In the genomic region with DNA sequence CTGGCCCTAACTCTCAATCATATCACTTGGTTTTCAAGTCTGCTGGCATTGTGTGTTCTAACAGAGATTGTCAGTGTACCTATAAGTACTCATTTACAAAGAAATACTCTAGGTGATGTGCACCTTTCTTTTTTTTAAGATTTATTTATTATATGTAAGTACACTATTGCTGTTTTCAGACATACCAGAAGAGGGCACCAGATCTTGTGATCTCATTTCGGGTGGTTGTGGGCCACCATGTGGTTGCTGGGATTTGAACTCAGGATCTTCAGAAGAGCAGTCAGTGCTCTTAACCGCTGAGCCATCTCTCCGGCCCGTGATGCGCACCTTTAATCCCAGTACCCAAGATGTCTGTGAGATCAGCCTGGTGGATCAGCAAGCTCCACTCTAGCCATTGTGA, we compare ENCODE assay signal across 20 mouse cellular contexts. TPM values are rescaled to one million over a fixed set of nuclear protein-coding genes. Genes with fewer than 3 reads are reported as not detected.
A peak's percentile ranks its signal among the peaks of the same experiment; 100 is the strongest.
DNase-seq lines count a peak whose midpoint lies in the region; ATAC-seq and TF ChIP-seq lines count a peak whose summit lies in the region.
"Had no signal": no experiment of that assay in that cellular context is flagged by ENCODE, and none has a peak within 500 bp of the region (broad histone marks: within the 10 kb centered on the region; RNA-seq: fewer than 3 reads in every experiment).

No protein-coding gene starts in this region.

- TF ChIP-seq EP300 in heart, postnatal 0 days (IDR thresholded peaks at IDR 0.05; ENCODE audit: low read depth), result no peak
- no peak for TF ChIP-seq EP300 in liver, postnatal 0 days (IDR thresholded peaks at IDR 0.05; ENCODE audit: low read depth)

- no peak overlapping the region for H3K4me3 ChIP-seq in heart, postnatal 0 days (ENCODE audit: low read depth, low read length)
- H3K4me3 ChIP-seq in liver, postnatal 0 days (ENCODE audit: low read depth, low read length), result no peak overlapping the region
- H3K4me3 ChIP-seq in bone marrow, adult 2 months (replicated peaks; ENCODE audit: control insufficient read depth, low read depth, low read length), result no peak overlapping the region
- no peak overlapping the region for H3K4me3 ChIP-seq in midbrain, embryonic 10.5 days
- H3K4me3 ChIP-seq: embryonic facial prominence, embryonic 12.5 days; erythroblast, embryonic 14.5 days; forebrain, embryonic 13.5 days; limb, embryonic 13.5 days; neural tube, embryonic 13.5 days had no signal

- H3K36me3 ChIP-seq in heart, postnatal 0 days (replicated peaks; ENCODE audit: control insufficient read depth, insufficient read depth, low read length), result no peaks in the 10 kb centered on the region
- H3K36me3 ChIP-seq in liver, postnatal 0 days (replicated peaks; ENCODE audit: insufficient read depth, low read length), result no peaks in the 10 kb centered on the region
- no peaks in the 10 kb centered on the region for H3K36me3 ChIP-seq in midbrain, embryonic 10.5 days
- H3K36me3 ChIP-seq: embryonic facial prominence, embryonic 12.5 days; limb, embryonic 13.5 days; neural tube, embryonic 13.5 days had no signal

- H3K4me1 ChIP-seq in heart, postnatal 0 days (ENCODE audit: control insufficient read depth, insufficient read depth), result no peaks in the 10 kb centered on the region
- H3K4me1 ChIP-seq in liver, postnatal 0 days (ENCODE audit: insufficient read depth), result peaks cover 9% of the 10 kb centered on the region; the same call in 1 of the 2 replicates
- H3K4me1 ChIP-seq in bone marrow, adult 2 months (ENCODE audit: control insufficient read depth, insufficient read depth, low read length), result peaks cover 1% of the 10 kb centered on the region; the same call in 1 of the 2 replicates
- no peaks in the 10 kb centered on the region for H3K4me1 ChIP-seq in midbrain, embryonic 10.5 days
- H3K4me1 ChIP-seq: embryonic facial prominence, embryonic 12.5 days; forebrain, embryonic 13.5 days; limb, embryonic 13.5 days; neural tube, embryonic 13.5 days had no signal

- 0 out of 2 replicates have a peak, but pooled peaks have one; percentile 2 for TF ChIP-seq CTCF in heart, postnatal 0 days (IDR thresholded peaks at IDR 0.05; ENCODE audit: low read depth)
- TF ChIP-seq CTCF in liver, postnatal 0 days (IDR thresholded peaks at IDR 0.05; ENCODE audit: low read depth), result peak; percentile 48
- 0 out of 2 replicates have a peak, but pooled peaks have one; percentile 8 for TF ChIP-seq CTCF in bone marrow, adult 2 months (IDR thresholded peaks at IDR 0.05; ENCODE audit: control insufficient read depth, insufficient read depth, low read length)

- no peak overlapping the region for H3K4me2 ChIP-seq in heart, postnatal 0 days (ENCODE audit: low read depth, low read length)
- H3K4me2 ChIP-seq in liver, postnatal 0 days (ENCODE audit: low read depth, low read length), result no peak overlapping the region
- H3K4me2 ChIP-seq: embryonic facial prominence, embryonic 12.5 days; forebrain, embryonic 13.5 days; limb, embryonic 13.5 days; midbrain, embryonic 11.5 days; neural tube, embryonic 13.5 days had no signal

- H3K9ac ChIP-seq in heart, postnatal 0 days (replicated peaks; ENCODE audit: low read depth, low read length), result no peak overlapping the region
- H3K9ac ChIP-seq in liver, postnatal 0 days (replicated peaks), result no peak overlapping the region
- H3K9ac ChIP-seq: embryonic facial prominence, embryonic 12.5 days; forebrain, embryonic 13.5 days; limb, embryonic 13.5 days; neural tube, embryonic 13.5 days had no signal

- WGBS in heart, postnatal 0 days, result 96% methylated on average over 5 of the region's 5 CpGs
- 91% methylated on average over 5 of the region's 5 CpGs for WGBS in liver, postnatal 0 days (ENCODE audit: insufficient replicate concordance)
- 83% methylated on average over 5 of the region's 5 CpGs for WGBS in bone marrow, adult 2 months
- WGBS in midbrain, embryonic 10.5 days, result 90% methylated on average over 5 of the region's 5 CpGs

- DNase-seq in heart, postnatal 0 days (ENCODE audit: low spot score), result no peak
- DNase-seq in heart, adult 11 months, result no peak
- no peak for DNase-seq in liver, postnatal 0 days
- DNase-seq in liver, result no peak
- peak; percentile 15 for DNase-seq in ES-CJ7 (ENCODE audit: low read depth, low spot score)
- no peak for DNase-seq in midbrain, embryonic 10.5 days (ENCODE audit: low spot score)
- no peak for DNase-seq in retina, postnatal 1 day
- DNase-seq: adrenal gland, adult 8-10 months; cerebellum, adult 9-10 months; gastrocnemius, postnatal 14 days; lung, adult 2 months; lung, postnatal 36 days; spleen, adult 18-20 months had no signal

- H3K9me3 ChIP-seq in heart, postnatal 0 days (replicated peaks; ENCODE audit: control insufficient read depth, low read length), result no peaks in the 10 kb centered on the region
- H3K9me3 ChIP-seq in liver, postnatal 0 days (ENCODE audit: low read length), result no peaks in the 10 kb centered on the region
- H3K9me3 ChIP-seq in midbrain, embryonic 10.5 days (replicated peaks), result no peaks in the 10 kb centered on the region
- H3K9me3 ChIP-seq: embryonic facial prominence, embryonic 12.5 days; forebrain, embryonic 13.5 days; limb, embryonic 13.5 days; neural tube, embryonic 13.5 days had no signal

- H3K27me3 ChIP-seq in heart, postnatal 0 days (ENCODE audit: control insufficient read depth, insufficient read depth, low read length), result no peaks in the 10 kb centered on the region
- H3K27me3 ChIP-seq in liver, postnatal 0 days (ENCODE audit: insufficient read depth, low read length), result no peaks in the 10 kb centered on the region
- H3K27me3 ChIP-seq in midbrain, embryonic 10.5 days (ENCODE audit: low read depth, poor library complexity, severe bottlenecking), result no peaks in the 10 kb centered on the region
- H3K27me3 ChIP-seq: embryonic facial prominence, embryonic 12.5 days; forebrain, embryonic 13.5 days; limb, embryonic 13.5 days; neural tube, embryonic 13.5 days had no signal

- ATAC-seq in heart, postnatal 0 days (ENCODE audit: insufficient read depth, low read depth), result no peak
- ATAC-seq in liver, postnatal 0 days, result no peak
- ATAC-seq: forebrain, embryonic 13.5 days had no signal

- H3K27ac ChIP-seq in heart, postnatal 0 days (ENCODE audit: low read depth), result no peak overlapping the region
- no peak overlapping the region for H3K27ac ChIP-seq in liver, postnatal 0 days (ENCODE audit: low read depth)
- no peak overlapping the region for H3K27ac ChIP-seq in bone marrow, adult 2 months (ENCODE audit: control insufficient read depth, insufficient read depth, low read depth, low read length, poor library complexity)
- no peak overlapping the region for H3K27ac ChIP-seq in midbrain, embryonic 10.5 days (replicated peaks)
- H3K27ac ChIP-seq: embryonic facial prominence, embryonic 12.5 days; forebrain, embryonic 13.5 days; limb, embryonic 13.5 days; neural tube, embryonic 13.5 days had no signal

- no peak for TF ChIP-seq POLR2A in bone marrow, adult 2 months (IDR thresholded peaks at IDR 0.05; ENCODE audit: borderline replicate concordance, control insufficient read depth, low read depth, low read length)

RNA-seq across cellular contexts. Expression of a gene that starts 37.1 kb away (rescaled TPM):
- total RNA-seq in heart, postnatal 0 days (2014; rRNA removed; ENCODE audit: low replicate concordance), result 14.2 and 15.6 TPM in 2 replicates
- 11.6 and 12.4 TPM in 2 replicates for polyA plus RNA-seq in heart, postnatal 0 days (2015; fragmentation: Nextera tagmentation; extraction: Ambion mirVana)
- 20.2 and 22.1 TPM in 2 replicates for polyA plus RNA-seq in liver, postnatal 0 days (2015; fragmentation: Nextera tagmentation; extraction: Ambion mirVana)
- 24.6 and 48.9 TPM in 2 replicates for polyA plus RNA-seq in bone marrow, adult 2 months (2011; ENCODE audit: insufficient read depth, insufficient read length, low replicate concordance, missing spikeins)
- 5.0 and 6.4 TPM in 2 replicates for polyA plus RNA-seq in midbrain, embryonic 10.5 days (2016; fragmentation: Nextera tagmentation; extraction: Ambion mirVana)
